Mouse (Mus musculus): ENCODE data around the gene Olfr548-ps1. TPM values are rescaled to one million over a fixed set of nuclear protein-coding genes. Genes with fewer than 3 reads are reported as not detected.
"Not testable (repeated sequence)": the region's sequence is repeated elsewhere in the genome, so short reads cannot be mapped to it uniquely, and the experiment has no call there.

The Olfr548-ps1 gene
- not detected for total RNA-seq (2021)

DNA sequence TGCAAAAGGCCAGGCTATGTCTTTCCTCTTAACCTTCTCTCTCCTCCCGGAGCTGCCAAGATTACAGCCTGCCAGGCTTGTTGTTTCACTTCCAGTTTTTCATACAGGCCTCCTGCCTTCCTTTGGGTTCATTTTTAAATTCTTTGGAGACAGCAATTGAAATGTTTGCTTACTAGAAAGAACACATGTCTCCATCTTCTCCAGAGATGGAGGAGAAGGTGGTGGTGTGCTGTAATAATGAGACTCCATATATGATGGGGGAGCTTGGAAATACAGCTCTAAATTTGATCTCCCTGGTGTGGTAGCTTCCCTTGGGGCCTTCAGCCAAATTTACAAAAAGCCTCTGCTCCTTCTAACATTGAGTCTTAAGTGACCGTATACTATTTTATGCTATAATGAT is at the start of gene Olfr548-ps1:
Gene Olfr548-ps1, plus strand, starts transcription at position 301 of the 400 bp plus-strand sequence.
- intact Hi-C loops (cut with DNase I) = no loop called here
- DNase-seq = no peak

DNA sequence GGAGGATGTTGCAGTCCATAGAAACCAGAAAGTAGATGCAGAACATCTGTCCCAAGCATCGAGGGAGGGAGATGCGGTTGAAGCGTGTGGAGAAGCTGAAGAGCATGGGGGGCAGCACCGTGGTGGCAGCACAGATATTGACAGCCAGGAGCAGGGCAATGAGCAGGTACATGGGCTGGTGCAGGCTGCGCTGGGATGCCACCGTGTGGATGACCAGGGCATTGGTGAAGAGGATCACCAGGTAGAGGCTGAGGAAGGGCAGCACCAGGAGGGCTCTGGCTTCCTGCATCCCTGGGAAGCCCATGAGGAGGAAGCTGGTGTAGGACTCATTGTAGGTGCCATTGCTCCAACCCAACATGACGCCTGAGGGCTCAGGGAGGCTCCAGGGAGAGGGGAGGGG is 46.3 kb upstream of the Olfr548-ps1 start:
- DNase-seq; intact Hi-C loops (cut with DNase I): not testable (repeated sequence)

DNA sequence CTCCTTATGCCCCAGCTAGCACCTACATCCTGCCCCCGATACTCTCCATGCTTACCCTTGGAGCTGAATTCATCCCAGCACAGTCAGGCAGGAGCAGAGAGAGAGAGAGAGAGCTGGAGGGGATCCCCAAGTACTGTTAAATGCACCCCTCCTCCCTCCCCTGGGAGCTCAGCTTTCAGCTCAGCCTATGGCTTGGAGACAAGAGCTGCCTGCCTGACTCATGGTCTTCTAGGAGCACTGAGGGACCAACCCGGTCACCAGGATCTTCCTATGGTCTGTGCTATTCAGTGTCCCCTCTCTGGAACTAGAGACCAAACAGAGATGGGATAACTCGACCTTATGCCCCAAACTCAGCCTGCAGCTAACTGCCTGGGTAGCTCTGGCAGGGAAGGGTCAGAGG is 41.2 kb upstream of the Olfr548-ps1 start, which contains the start of gene Olfr545:
Gene Olfr545, minus strand, starts transcription at position 101 of the 400 bp plus-strand sequence.
- DNase-seq = no peak
- intact Hi-C loops (cut with DNase I) = no loop called here

DNA sequence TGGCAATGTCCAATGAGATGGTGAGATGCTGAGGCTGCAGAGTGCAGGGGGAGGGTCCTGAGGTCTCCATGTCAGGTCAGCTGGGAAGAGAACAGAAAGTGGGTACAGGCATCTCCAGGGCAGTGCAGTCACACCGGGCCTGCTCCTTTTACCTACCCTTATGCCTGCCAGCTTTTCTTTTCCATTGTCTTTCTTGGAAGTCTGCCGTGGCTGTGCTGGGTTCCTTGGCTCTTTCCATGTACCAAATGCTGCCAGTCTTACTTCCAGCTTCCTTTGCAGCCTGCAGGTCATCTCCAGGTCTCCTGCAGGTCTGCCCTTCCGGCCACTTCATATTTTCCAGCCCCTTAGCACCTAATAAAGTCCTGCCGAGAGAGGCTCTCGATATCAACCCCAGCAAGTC is 38.7 kb upstream of the Olfr548-ps1 start:
- intact Hi-C loops (cut with DNase I) = no loop called here
- DNase-seq = no peak

DNA sequence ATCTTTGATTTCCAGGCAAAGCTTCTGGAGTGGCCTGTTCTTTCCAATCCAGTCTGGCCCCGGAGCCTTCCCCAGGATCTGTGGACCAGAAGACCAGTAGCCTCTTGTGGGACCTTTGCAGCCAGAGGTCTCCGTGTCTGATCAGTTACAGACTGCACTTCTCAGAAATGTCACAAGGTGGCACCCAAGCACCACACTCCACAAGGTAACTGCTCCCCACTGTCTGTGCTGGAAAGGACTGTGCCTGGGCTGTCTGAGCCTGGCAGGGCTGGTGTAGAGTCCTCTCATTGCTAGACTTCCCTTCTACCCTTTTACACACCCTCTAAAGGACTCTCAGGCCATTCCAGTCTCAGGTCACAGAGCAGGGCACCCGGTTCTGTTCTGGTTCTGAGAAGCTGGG is 33.8 kb upstream of the Olfr548-ps1 start:
- DNase-seq = peak; percentile 67 to 79
- intact Hi-C loops (cut with DNase I) = loop anchor here (2.0 kb wide), 1 partner anchor 1436 kb away; no protein-coding TSS in a partner anchor

DNA sequence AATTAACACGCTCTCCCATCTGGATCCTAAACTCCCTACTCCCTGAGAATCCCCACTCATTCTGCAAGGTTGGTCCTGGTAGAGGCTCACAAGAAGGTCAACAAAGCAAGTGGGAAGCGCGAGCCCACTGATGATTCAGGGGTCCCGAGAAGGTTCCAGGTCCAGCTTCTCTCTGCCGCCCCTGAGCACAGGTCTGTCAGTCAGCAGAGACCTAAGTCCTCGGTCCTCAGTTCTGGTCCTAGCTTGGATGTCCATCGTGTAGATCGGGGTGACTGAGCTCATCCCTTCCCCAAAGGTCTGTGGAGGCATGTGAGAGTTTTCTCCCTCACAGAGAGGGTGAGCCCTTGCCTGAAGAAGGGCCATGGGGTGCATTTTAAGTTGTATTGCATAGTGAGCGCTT is 32.6 kb upstream of the Olfr548-ps1 start:
- intact Hi-C loops (cut with DNase I) = loop anchor here (1.0 kb wide), 1 partner anchor 128 kb away; no protein-coding TSS in a partner anchor
- no peak for DNase-seq

DNA sequence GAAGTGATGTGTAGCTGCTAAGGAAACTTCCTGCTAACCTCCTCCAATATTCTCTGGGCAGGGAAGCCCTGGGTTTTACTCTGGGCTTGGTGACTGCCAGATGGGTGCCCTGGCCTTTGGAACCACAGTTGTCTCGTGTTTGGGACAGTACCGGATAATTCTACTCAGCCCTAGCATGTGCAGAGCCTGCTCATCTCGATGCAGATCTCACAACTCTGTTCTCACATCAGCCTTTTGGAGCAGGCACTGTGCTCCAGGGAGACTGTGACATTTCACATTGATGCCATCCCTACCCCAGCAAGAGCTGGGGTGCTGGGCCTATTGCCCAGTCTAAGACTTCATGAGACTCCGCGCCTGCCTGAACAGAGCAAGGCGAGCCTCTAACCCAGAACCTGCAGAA is 32.0 kb upstream of the Olfr548-ps1 start:
- no peak for DNase-seq
- intact Hi-C loops (cut with DNase I) = loop anchor here (1.0 kb wide), 1 partner anchor 128 kb away; no protein-coding TSS in a partner anchor

DNA sequence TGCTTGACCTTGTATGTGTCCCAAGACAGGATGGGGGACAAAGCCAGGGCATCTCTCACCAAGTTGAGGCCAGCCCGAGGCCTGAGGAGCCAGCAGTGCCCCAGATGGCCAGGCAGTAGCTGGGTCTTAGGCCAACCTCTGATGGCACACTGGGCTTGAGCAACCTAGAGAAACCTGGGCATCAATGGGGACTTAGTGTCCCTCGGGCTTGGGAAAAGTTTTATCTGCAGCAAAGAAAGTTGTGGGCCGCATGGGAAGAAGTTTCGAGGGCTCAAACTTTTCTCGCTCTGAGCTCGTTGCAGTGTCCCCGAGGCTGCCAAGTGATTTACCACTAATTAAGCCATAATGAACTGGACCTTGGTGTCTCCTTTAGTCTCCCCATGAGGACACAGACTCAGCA is 31.0 kb upstream of the Olfr548-ps1 start:
- no peak for DNase-seq
- intact Hi-C loops (cut with DNase I) = loop anchor here (5.0 kb wide), 1 partner anchor 1298 kb away; no protein-coding TSS in a partner anchor

DNA sequence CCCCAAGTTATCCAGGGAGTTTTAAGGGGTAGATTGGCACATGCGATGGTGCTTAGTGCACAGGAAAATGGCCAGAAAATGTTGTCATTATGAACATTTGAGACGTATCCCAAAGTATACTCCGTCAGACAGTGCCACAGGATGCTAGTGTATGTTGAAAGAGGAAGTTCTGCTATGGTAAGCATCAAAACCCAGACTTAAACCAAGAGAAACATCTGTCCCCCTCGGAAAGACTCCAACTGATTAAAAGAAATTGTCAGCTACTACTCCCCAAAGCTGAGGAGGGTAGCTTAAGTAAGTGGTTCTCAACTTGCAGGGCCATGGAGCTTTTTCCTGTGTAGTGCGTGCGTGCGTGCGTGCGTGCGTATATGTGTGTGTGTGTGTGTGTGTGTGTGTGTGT is 28.8 kb upstream of the Olfr548-ps1 start:
- no peak for DNase-seq
- intact Hi-C loops (cut with DNase I) = loop anchor here (2.0 to 5.0 kb wide), 2 partner anchors 241 to 1295 kb away; no protein-coding TSS in a partner anchor

DNA sequence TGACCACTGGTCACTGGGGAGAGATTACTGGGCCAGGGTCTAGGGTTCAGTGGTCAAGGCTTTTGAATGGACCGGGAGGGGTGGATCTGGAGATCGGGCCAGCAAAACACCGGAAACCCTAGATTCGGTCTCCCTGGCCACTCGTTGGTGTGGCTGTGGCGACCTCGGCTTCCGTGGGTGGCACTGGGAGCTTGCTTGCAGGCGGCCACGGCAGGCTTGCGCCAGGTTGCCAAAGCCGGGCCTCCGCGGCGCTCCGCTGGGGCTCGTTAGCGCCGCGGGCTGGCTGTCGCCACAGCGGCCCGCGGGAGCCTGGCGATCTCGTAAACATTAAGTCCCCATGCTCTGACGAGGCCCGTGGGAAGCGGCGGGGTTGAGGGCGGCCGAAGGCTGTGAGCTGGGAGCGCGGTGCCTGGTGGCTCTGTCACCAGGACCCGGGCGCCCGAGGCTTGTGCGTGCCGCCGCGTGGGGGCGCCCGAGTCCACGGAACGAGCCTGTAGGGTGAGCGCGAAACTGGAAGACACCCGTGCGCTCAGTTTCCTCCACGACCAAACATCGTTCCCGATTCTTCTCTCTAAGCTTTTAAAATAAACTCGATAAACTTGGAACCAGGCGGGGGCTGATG is 27.8 kb upstream of the Olfr548-ps1 start:
- peak; percentile 89 to 94 for DNase-seq
- intact Hi-C loops (cut with DNase I) = loop anchor here (1.0 to 5.0 kb wide), 4 partner anchors 123 to 1294 kb away; no protein-coding TSS in a partner anchor

DNA sequence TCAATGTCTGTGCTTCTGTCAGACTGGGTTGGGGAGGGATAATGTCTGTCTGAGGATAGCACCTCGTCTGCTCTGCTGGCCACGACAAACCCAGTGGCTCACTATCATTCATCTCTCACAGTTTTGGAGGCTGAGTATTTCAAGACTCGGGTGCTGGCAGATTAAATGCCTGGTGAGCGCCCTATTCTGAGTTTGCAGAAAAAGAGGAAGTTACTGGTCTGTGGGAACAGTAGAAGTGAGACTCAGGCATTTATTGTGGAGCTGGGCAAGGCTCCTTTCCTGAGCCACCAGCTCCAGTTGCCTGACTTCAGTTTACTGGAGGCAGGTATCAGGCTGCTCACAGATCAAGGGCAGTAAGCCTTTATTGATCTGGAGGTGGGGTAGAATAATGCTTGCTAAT is 26.6 kb upstream of the Olfr548-ps1 start:
- DNase-seq = no peak
- intact Hi-C loops (cut with DNase I) = loop anchor here (5.0 kb wide), 1 partner anchor 1293 kb away; no protein-coding TSS in a partner anchor

DNA sequence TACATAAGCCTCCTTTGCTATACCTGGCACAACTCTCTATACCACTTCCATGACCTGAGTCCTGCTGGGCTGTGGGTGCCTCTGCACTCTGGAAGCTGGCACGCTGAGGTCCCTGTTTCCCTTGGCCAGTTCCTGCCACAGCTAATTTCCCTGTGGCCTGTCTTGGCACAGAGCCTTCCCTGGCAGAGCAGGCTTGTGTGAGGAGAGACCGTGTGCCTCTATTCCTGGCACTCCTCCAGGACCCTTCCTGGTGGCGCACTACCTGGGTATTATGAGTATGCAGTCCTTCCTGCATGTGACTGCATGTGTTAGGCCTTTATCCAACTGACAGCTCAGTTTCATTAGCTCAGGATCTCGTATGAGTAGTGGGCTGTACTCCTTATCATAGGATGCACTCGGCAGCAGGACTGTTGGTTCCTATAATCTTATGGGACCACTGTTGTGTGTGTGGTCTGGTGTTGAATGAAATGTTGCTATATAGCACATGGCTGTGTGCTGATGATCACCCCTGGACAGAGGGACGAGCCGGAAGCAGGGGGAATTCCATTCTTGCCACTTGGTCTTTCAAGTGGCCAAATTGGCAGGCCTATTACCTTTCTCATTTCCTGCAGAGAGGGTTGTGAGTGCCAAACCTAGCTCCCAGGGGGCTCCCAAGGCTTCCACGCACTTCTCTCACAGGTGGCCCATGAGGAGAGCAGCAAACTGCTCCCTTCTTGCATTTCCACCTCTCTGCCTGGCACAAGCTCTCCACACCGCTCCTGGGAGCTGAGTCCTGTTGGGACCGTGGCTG is 24.2 kb upstream of the Olfr548-ps1 start:
- intact Hi-C loops (cut with DNase I) = no loop called here
- DNase-seq = peak in 1 of 2 experiments; percentile 10

DNA sequence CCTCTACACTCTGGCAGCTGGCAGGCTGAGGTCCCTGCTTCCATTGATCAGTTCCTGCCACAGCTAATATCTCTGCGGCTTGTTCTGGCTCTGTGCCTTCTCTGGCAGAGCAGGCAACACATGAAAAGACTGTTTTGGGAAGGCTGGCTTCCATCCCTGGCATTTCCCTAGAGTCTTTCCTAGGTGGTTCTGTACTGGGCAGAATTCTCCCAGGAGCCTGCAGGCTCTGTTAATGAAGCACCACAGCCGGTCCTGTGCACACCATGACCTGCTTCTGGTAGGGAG is 23.7 kb upstream of the Olfr548-ps1 start:
- intact Hi-C loops (cut with DNase I) = no loop called here
- no peak for DNase-seq

DNA sequence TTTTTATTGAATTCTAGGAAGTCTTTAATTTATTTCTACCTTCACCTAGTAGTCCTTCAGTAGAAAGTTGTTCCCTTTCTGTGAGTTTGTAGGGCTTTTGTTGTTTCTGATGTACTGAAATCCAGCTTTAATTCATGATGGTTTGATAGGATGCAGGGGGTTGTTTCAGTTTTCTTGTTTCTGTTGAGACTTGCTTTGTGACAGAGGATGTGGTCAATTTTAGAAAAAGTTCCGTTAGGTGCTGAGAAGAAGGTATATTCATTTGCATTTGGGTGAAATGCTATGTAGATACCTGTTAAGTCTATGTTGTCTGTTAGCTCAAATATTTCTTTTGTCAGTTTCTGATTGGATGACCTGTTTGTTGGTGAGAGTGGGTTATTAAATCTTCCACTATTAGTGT is 11.6 kb upstream of the Olfr548-ps1 start:
- no peak for DNase-seq
- intact Hi-C loops (cut with DNase I) = no loop called here

DNA sequence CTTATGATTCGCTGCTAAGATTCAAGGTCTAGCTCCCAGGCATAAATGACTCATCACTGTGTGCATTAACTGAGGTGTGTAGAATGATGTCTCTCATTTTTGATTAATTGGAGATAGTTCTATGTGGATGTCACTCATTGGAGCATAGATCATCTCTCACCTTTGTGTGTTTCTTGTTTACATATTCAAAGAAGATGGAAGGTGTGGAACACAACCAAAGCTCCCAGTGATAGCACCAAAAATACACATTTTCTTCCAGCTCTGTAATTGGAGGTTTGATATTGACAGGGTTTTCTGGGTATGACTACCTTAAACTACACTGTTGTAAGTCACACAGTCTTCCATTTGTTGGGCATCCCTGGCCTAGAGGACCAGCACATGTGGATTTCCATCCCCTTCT is 6.2 kb upstream of the Olfr548-ps1 start, which contains the start of gene Olfr547:
Gene Olfr547, plus strand, starts transcription at position 301 of the 400 bp plus-strand sequence.
- no peak for DNase-seq
- intact Hi-C loops (cut with DNase I) = no loop called here

DNA sequence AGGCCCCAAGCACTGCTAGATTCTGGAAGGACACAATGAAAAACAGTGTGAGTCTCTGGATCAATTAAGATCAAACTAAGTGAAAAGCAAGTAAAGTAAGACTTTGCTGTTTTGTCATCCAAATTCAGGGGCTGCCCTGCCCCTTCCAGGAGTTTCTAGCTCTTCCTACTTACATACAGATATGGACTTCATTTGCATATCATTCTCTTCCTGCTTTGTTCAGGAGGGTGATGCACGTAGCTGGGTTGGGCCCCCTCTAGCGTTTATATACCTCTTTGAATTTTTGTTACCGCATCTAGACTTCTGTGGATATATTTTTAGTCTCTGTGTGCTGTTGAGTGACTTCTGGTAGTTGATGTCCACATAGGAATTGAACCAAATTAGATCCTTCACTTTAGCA is 555 bp downstream of the Olfr548-ps1 start:
- intact Hi-C loops (cut with DNase I) = no loop called here
- no peak for DNase-seq

DNA sequence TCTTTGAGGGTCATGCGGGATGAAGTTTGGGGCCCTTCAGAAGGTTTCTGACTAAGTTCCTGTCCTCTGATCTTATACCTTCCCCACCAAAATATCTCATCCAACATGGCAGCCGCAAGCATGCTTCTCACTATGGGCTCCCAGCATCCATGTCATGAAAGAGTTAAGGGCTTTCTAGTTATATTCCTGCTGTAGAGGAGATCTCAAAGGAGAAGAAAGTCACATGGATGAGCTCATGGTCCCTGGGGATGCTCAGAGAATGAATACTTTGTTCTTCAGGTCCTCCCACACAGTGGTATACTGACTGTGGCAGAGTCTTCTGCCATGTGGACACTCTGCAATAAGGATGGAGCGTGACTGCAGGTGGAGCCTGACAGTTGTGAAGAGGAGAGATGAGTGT is 8.9 kb downstream of the Olfr548-ps1 start, which contains the start of gene Olfr549:
Gene Olfr549, plus strand, starts transcription at position 301 of the 400 bp plus-strand sequence.
- intact Hi-C loops (cut with DNase I) = no loop called here
- DNase-seq = no peak

DNA sequence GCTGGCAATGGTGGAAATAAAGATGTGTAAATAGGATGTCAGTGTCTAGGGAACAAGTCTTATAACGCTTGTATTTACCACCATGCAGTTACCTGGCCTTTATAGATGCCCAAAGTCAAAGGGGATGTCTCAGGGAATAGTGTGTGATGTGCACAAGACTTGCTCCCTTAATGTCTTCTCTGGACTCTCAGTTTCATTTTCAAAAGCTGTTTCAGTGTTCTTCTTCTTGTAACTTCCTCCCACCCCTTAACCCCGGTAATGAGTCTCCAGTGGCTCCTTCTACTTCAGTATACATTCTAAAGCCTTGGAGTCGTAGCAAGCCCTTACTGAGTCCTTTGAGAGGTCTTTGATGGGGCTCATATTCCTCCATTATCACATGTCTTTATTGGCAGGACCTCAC is 12.6 kb downstream of the Olfr548-ps1 start:
- intact Hi-C loops (cut with DNase I) = no loop called here

DNA sequence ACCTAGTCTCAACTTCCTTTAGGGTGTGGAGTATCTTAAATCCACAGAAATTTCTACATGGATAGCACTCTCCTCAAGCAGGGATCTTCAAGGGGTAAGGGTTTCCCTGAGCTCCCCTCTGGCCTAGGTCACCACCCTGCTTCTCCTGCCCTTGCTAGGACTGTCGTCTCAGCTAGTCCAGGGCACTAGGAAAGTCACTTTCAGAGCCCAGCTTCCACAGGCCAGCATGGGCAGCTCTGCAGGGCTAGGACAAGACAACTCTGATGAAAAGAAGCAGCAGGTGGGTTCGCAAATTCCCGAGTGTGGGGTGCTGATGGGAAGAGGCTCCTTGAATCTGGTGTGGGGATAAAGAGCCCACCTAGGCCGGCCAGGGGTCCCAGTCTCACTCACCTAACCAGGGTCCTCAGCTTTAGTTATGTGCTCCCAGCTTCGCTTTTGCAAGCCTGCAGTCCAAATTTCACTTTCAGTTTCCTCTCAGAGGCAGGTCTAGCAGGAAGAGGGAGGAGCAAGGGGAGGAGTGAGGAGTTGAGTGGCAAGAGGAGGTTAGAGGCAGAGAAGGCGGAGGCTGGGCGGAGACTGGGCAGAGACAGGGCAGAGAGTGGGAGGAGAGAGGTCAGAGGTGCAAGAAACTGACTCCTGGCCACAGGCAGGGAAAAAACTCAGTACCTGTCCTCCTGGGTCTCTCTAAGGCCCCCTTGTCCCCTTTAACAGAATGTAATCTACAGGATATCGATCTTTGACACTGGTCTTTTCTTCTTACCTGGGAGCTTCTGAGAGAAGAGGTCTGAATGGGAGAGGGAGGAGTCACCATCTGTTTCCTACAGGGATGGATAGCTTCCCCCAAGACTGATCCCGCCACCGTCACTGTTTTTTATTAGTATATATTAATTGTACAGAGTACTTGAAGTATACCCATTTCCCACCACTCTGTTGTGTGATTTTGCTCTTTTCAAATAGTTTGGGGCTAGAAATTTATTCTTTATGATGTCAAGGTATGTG is 24.6 kb downstream of the Olfr548-ps1 start, which contains the start of gene Trim21:
Gene Trim21, minus strand, starts transcription at position 488 of the 999 bp plus-strand sequence.
- intact Hi-C loops (cut with DNase I) = loop anchor here (5.0 to 10.0 kb wide), 2 partner anchors 117 to 300 kb away; partner anchors contain the start of gene Stim1

More for the DNA sequence above, 12.6 kb downstream of the Olfr548-ps1 start:
- no peak for DNase-seq

DNA sequence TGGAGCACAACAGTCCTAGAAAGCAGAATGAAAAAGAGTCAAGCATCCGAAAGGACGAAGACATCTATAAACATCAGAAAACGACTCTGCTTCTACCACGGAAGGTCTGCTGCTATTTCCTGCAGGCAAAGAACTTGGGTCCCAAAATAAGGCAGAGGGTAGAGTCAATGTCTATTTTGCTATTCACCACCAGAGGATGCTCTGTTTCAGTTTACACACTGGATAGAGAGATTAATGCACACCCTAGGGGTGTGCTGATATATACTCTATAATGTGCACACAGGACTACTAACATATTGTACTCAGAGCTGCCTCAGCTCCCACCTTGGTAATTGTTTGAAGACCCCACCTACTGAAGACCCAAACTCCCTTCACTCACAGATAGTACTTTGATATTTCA is 25.5 kb downstream of the Olfr548-ps1 start:
- DNase-seq = no peak
- intact Hi-C loops (cut with DNase I) = loop anchor here (5.0 to 10.0 kb wide), 2 partner anchors 116 to 301 kb away; partner anchors contain the start of gene Stim1

More for the DNA sequence above, 24.6 kb downstream of the Olfr548-ps1 start, which contains the start of gene Trim21:
- DNase-seq = peak; percentile 84 to 87

Measured in heart, postnatal 36 days (tissue).